Mouse (Mus musculus) small intestine, adult 2 months (tissue): ENCODE data around the gene Parpbp. TPM values are rescaled to one million over a fixed set of nuclear protein-coding genes. Genes with fewer than 3 reads are reported as not detected.
A peak's percentile ranks its signal among the peaks of the same experiment; 100 is the strongest.

ENCODE experiments used
- H3K27ac ChIP-seq: fragments of 200-500 bp; 2 replicates; pipeline ENCODE4 v1.5.1; 2012; ENCODE audit warnings: low read depth, low read length, control low read depth, inconsistent platforms; ENCODE audit not compliant: insufficient read depth
- H3K27me3 ChIP-seq: fragments of 200-500 bp; 2 replicates; pipeline ENCODE4 v1.6.1; 2012; ENCODE audit warnings: mild to moderate bottlenecking, moderate library complexity, low read length, inconsistent platforms; ENCODE audit not compliant: control insufficient read depth, insufficient read depth
- H3K36me3 ChIP-seq: fragments of 200-500 bp; 2 replicates; pipeline ENCODE4 v1.6.1; 2012; ENCODE audit warnings: mild to moderate bottlenecking, low read length, control low read depth, inconsistent platforms; ENCODE audit not compliant: control insufficient read depth, insufficient read depth
- H3K4me1 ChIP-seq: fragments of 200-500 bp; 2 replicates; pipeline ENCODE4 v1.6.1; 2012; ENCODE audit warnings: low read length, inconsistent platforms, mixed read lengths; ENCODE audit not compliant: control insufficient read depth, insufficient read depth, insufficient read length
- H3K4me3 ChIP-seq: fragments of 200-500 bp; 2 replicates; pipeline ENCODE4 v1.5.1; 2012; ENCODE audit warnings: low read depth, mild to moderate bottlenecking, control low read depth, inconsistent platforms, low read length, moderate library complexity
- CTCF ChIP-seq: fragments of 200-500 bp; IDR thresholded peaks from 2 replicates; pipeline ENCODE4 v1.5.1; 2012; ENCODE audit warnings: low read depth, mild to moderate bottlenecking, control low read depth, inconsistent platforms, low read length, moderate library complexity, mixed read lengths; ENCODE audit not compliant: insufficient replicate concordance, insufficient read length; ENCODE audit errors: extremely low read depth
- POLR2A ChIP-seq: fragments of 200-500 bp; IDR thresholded peaks from 2 replicates; pipeline ENCODE4 v1.6.1; 2012; ENCODE audit warnings: low read depth, mild to moderate bottlenecking, control low read depth, inconsistent platforms, low read length, moderate library complexity
- WGBS: fragments of 180-500 bp; shearing (Covaris S2); methylation state at CpG from one replicate; pipeline ENCODE4 v1.1.7; 2018; 5-methylcytosine and 5-hydroxymethylcytosine counted together
- polyA plus RNA-seq: library from polyadenylated mRNA; depleted of rRNA; stranded (reverse); fragments of >200 nt; gene quantifications from 2 replicates; pipeline ENCODE4 v1.2.3, GENCODE M21; 2012; rRNA removed

The Parpbp gene
- polyA plus RNA-seq = 0.27 and 0.42 TPM in 2 replicates

- peak; percentile 54; the same call in 1 of the 2 replicates for TF ChIP-seq POLR2A
- TF ChIP-seq CTCF = no peak
- Histone ChIP-seq H3K27ac (no peak within 1 kb of the TSS), H3K4me3 (peak within 1 kb of the TSS; percentile 90), H3K4me1 (peaks cover 2% of the 10 kb centered on the region; the same call in 1 of the 2 replicates), H3K27me3 (no peaks in the 10 kb centered on the region), H3K36me3 (peaks cover 2% of the 10 kb centered on the region)
- under 1% methylated on average over 53 of the region's 53 CpGs for WGBS
These were observed at the start of gene Parpbp, which contains the start of gene Nup37 for GRCm38 (mm10) chr10:88146707-88147477. Gene Parpbp, minus strand, starts transcription at chr10:88146941. Gene Nup37, plus strand, starts transcription at chr10:88146992.

- H3K27me3 ChIP-seq = no peaks in the 10 kb centered on the region
- peaks cover 5% of the 10 kb centered on the region; the same call in 1 of the 2 replicates for H3K36me3 ChIP-seq
- H3K4me3 ChIP-seq = no peak overlapping the region
- no peak overlapping the region for H3K27ac ChIP-seq
- H3K4me1 ChIP-seq = no peaks in the 10 kb centered on the region
- 78% methylated on average over 7 of the region's 7 CpGs for WGBS
- no peak for TF ChIP-seq POLR2A
- no peak for TF ChIP-seq CTCF
These were observed 20.8 kb upstream of the Parpbp start for GRCm38 (mm10) chr10:88167438-88168077.

- Histone ChIP-seq H3K4me1 (no peaks in the 10 kb centered on the region), H3K27ac (no peak overlapping the region), H3K4me3 (no peak overlapping the region), H3K36me3 (peaks cover 8% of the 10 kb centered on the region), H3K27me3 (no peaks in the 10 kb centered on the region)
- WGBS = 89% methylated on average over 3 of the region's 3 CpGs
- peak; percentile 31; the same call in 1 of the 2 replicates for TF ChIP-seq CTCF
- no peak for TF ChIP-seq POLR2A
These were observed 19.4 kb upstream of the Parpbp start for GRCm38 (mm10) chr10:88166158-88166557.

- 92% methylated on average over 5 of the region's 5 CpGs for WGBS
- TF ChIP-seq POLR2A (no peak), CTCF (no peak)
- Histone ChIP-seq H3K36me3 (peaks cover 14% of the 10 kb centered on the region), H3K4me3 (no peak overlapping the region), H3K27ac (no peak overlapping the region), H3K27me3 (no peaks in the 10 kb centered on the region), H3K4me1 (no peaks in the 10 kb centered on the region)
These were observed 15.9 kb upstream of the Parpbp start for GRCm38 (mm10) chr10:88162676-88163075.

GRCm38 (mm10) chr10:88162096-88162495, 15.4 kb upstream of the Parpbp start:
- Histone ChIP-seq H3K27ac (no peak overlapping the region), H3K27me3 (no peaks in the 10 kb centered on the region), H3K4me3 (no peak overlapping the region), H3K36me3 (peaks cover 16% of the 10 kb centered on the region), H3K4me1 (no peaks in the 10 kb centered on the region)
- WGBS = 83% methylated on average over 2 of the region's 2 CpGs
- TF ChIP-seq POLR2A (no peak), CTCF (no peak)

GRCm38 (mm10) chr10:88151658-88152057, 4.9 kb upstream of the Parpbp start:
- H3K4me3 ChIP-seq = no peak overlapping the region
- H3K27ac ChIP-seq = no peak overlapping the region
- H3K27me3 ChIP-seq = no peaks in the 10 kb centered on the region
- WGBS = 87% methylated on average over 6 of the region's 6 CpGs
- H3K36me3 ChIP-seq = peaks cover 13% of the 10 kb centered on the region
- no peaks in the 10 kb centered on the region for H3K4me1 ChIP-seq
- TF ChIP-seq POLR2A = no peak
- TF ChIP-seq CTCF = no peak

DNA sequence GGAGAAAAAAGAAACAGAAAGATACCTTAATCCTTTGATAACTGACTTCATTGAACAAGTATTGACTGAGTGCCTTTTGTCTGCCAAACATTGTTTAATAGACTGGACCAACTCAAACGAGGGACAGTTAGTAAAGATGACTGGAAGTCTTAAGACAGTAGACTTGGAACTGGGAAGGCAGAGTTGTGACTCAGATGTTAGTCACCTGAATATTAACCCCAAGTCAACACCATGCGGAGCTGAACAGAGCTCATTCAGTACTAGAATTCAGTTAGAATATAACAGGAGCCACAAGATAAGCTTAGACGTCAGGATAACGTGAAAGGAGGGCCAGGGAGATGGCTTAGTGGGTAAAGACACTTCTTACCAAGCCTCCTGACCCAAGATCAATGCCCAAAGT, 3.6 kb upstream of the Parpbp start:
- H3K27me3 ChIP-seq = no peaks in the 10 kb centered on the region
- WGBS = 84% methylated on average over 4 of the region's 4 CpGs
- no peak for TF ChIP-seq POLR2A
- TF ChIP-seq CTCF = no peak
- peaks cover 2% of the 10 kb centered on the region; the same call in 1 of the 2 replicates for H3K4me1 ChIP-seq
- peaks cover 10% of the 10 kb centered on the region for H3K36me3 ChIP-seq
- no peak overlapping the region for H3K4me3 ChIP-seq
- H3K27ac ChIP-seq = no peak overlapping the region
